24 mouse cellular contexts compared by ENCODE assay signal in the genomic region with DNA sequence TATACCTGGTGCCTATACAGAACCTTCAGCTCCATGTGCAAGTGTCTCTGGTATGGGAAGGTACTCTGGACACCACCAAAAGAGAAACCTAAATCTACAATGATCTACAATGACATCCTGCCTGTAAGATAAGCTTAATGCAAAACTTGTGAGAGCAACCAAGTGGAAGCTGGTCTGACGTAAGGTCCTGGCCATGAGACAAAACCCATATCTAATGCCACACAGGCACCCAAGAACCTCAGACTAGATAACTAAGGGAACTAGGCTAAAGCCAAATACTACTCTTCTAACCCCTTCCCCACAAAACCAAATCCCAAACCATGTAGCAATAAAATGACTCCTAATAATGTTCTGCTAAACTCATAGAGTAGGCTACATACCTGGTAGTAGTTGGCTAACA.
DNase-seq lines count a peak whose midpoint lies in the region; ATAC-seq and TF ChIP-seq lines count a peak whose summit lies in the region.
"Had no signal": no experiment of that assay in that cellular context is flagged by ENCODE, and none has a peak within 500 bp of the region (broad histone marks: within the 10 kb centered on the region; RNA-seq: fewer than 3 reads in every experiment).

No protein-coding gene starts in this region.

- no peak overlapping the region for H3K4me3 ChIP-seq in layer of hippocampus, adult 2 months
- no peak overlapping the region for H3K4me3 ChIP-seq in hindbrain, embryonic 13.5 days
- H3K4me3 ChIP-seq: embryonic facial prominence, embryonic 10.5 days; embryonic facial prominence, embryonic 12.5 days; forebrain, embryonic 13.5 days; forebrain, embryonic 15.5 days had no signal

- no peaks in the 10 kb centered on the region; the same call in 1 of the 2 replicates for H3K4me1 ChIP-seq in hindbrain, embryonic 13.5 days (replicated peaks)
- H3K4me1 ChIP-seq: embryonic facial prominence, embryonic 10.5 days; embryonic facial prominence, embryonic 12.5 days had no signal

- H3K4me2 ChIP-seq in hindbrain, embryonic 13.5 days = no peak overlapping the region
- H3K4me2 ChIP-seq: embryonic facial prominence, embryonic 12.5 days; forebrain, embryonic 13.5 days; forebrain, embryonic 15.5 days had no signal

- TF ChIP-seq CTCF in layer of hippocampus, adult 2 months (conservative IDR thresholded peaks at IDR 0.05) = no peak

- H3K27ac ChIP-seq in layer of hippocampus, adult 2 months = peak overlapping the region; percentile 67; the same call in 1 of the 2 replicates
- H3K27ac ChIP-seq in hindbrain, embryonic 13.5 days = no peak overlapping the region
- H3K27ac ChIP-seq: embryonic facial prominence, embryonic 10.5 days; embryonic facial prominence, embryonic 12.5 days; forebrain, embryonic 13.5 days; forebrain, embryonic 15.5 days had no signal

- 90% methylated on average over 1 of the region's 1 CpGs for WGBS in hindbrain, embryonic 13.5 days

- H3K36me3 ChIP-seq in hindbrain, embryonic 13.5 days = no peaks in the 10 kb centered on the region
- H3K36me3 ChIP-seq: embryonic facial prominence, embryonic 10.5 days; embryonic facial prominence, embryonic 12.5 days; forebrain, embryonic 15.5 days; G1E had no signal

- H3K9ac ChIP-seq in hindbrain, embryonic 13.5 days = no peak overlapping the region
- H3K9ac ChIP-seq: embryonic facial prominence, embryonic 12.5 days; forebrain, embryonic 13.5 days; forebrain, embryonic 15.5 days; forebrain, postnatal 0 days had no signal

- DNase-seq in layer of hippocampus, adult 2 months (ENCODE audit: low spot score in 2 of 2) = no peak
- no peak for DNase-seq in layer of hippocampus, adult 18-20 months (ENCODE audit: low spot score in 2 of 2)
- DNase-seq in heart, adult 9 months (ENCODE audit: low spot score in 2 of 2) = no peak
- DNase-seq: adrenal gland, adult 2 months; adrenal gland, postnatal 10 days; adrenal gland, postnatal 25 days; B cell, adult 2 months; cerebellum, adult 11 months; cerebellum, adult 18-20 months; cerebellum, adult 8-10 months; cerebellum, adult 9-11 months; cerebellum, postnatal 14 days; cerebellum, postnatal 36 days; forebrain, postnatal 0 days had no signal

- H3K27me3 ChIP-seq in hindbrain, embryonic 13.5 days = no peaks in the 10 kb centered on the region
- H3K27me3 ChIP-seq: CH12.LX; embryonic facial prominence, embryonic 12.5 days; forebrain, embryonic 13.5 days; forebrain, embryonic 15.5 days had no signal

- peak; percentile 35; the same call in 1 of the 2 replicates for ATAC-seq in megakaryocyte, adult 5-6 weeks (ENCODE audit: poor library complexity, severe bottlenecking)
- ATAC-seq in megakaryocyte-erythroid progenitor cell, adult 5-6 weeks (replicated peaks; ENCODE audit: low FRiP score, low TSS enrichment, poor library complexity, severe bottlenecking) = peak; percentile 95
- ATAC-seq in hindbrain, embryonic 13.5 days (ENCODE audit: low FRiP score) = no peak
- ATAC-seq: CD4-positive, CD25-positive, alpha-beta regulatory T cell, adult 4 months; forebrain, embryonic 13.5 days; forebrain, embryonic 15.5 days; forebrain, postnatal 0 days had no signal

- no peaks in the 10 kb centered on the region for H3K9me3 ChIP-seq in hindbrain, embryonic 13.5 days
- H3K9me3 ChIP-seq: embryonic facial prominence, embryonic 10.5 days; embryonic facial prominence, embryonic 12.5 days; forebrain, embryonic 13.5 days; forebrain, embryonic 15.5 days; G1E had no signal
